Mouse (Mus musculus): ENCODE results near the gene Olfr1346. TPM values are rescaled to one million over a fixed set of nuclear protein-coding genes. Genes with fewer than 3 reads are reported as not detected.
"Not testable (repeated sequence)": the region's sequence is repeated elsewhere in the genome, so short reads cannot be mapped to it uniquely, and the experiment has no call there.

Olfr1346 gene
- total RNA-seq (2021), result not detected
- long read RNA-seq, experiment 1, result 0 reads
- long read RNA-seq, experiment 2, result 0 reads

DNA sequence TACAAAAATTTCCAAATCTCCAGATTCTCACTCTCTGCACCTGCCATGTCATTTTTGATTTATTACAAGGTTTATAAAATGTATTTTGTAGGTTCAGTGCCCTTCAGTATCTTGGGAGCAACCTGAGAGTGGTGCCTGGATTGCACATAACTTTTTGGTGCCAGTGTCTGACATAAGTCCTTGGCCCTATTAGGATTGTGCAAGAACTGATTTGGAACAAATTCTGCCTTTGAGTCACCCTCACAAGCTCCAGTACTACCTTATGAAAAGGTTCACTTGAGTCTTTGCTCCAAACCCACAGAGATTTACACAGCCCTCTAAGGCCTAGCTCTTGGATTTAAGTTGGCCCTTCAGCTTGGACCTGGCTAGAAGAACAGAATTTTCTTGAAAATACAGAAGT lies at the start of gene Olfr1346:
Olfr1346 (plus strand) TSS at position 151 of the 400 bp plus-strand sequence.
- no peak for DNase-seq (ENCODE audit: low spot score in 2 of 2)

DNA sequence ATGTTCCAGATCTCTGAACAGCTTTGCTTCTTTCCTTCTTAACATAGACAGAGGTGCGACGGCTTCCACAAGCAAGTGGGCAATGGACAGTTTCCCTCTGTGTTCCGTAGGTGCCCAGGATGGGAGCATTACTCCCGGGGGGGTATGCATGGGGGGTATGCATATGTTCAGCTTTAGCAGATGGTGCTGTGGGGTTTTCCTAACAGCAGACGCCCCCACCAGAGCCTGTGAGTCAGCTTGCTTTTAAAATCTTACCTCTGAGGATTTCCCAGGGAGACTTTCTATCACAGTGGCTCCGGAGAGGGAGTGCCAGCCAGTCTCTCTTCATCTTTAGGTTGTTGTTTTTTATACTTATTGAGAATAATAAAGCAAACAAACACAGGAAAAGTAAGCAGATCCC lies 47.0 kb upstream of the Olfr1346 start:
- no peak for DNase-seq (ENCODE audit: low spot score in 2 of 2)

DNA sequence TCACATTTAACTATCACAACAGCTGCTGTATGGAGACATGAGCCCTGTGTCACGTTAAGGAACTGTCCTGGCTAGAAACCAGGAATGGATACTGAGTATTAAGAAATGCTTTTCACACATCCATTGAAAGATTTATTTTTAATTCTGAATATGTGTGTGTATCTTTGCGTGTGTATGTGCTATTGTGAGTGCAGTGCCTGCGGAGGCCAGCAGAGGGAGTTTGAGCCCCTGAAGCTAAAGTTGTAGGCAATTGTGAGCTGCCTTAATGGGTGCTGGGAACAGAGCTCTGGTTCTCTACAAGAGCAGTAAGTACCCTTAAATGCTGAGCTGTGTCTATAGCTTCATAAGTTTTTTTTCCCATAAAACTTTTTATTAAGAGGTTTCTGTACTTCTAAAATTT lies 37.5 kb upstream of the Olfr1346 start:
- DNase-seq (ENCODE audit: low spot score in 2 of 2), result no peak

DNA sequence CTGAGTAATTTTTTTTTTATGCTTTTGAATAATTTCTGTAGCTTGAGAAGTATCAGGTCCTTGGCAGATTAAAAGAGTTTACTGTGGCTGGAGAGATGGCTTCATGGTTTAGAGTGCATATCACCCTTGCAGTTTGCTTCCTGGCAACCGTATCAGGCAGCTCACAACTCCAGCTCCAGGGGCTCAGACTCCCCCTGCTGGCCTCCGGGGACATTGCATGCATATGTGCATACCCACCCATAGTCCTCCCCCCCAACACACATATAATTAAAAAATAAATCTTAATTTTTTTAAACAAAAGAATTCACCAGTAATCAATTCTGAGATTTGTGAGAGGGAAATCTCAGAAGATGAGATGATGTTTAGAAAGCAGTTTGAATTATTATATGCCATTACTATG lies 36.6 kb upstream of the Olfr1346 start:
- peak; percentile 17 to 26 for DNase-seq (ENCODE audit: low spot score in 2 of 2)

DNA sequence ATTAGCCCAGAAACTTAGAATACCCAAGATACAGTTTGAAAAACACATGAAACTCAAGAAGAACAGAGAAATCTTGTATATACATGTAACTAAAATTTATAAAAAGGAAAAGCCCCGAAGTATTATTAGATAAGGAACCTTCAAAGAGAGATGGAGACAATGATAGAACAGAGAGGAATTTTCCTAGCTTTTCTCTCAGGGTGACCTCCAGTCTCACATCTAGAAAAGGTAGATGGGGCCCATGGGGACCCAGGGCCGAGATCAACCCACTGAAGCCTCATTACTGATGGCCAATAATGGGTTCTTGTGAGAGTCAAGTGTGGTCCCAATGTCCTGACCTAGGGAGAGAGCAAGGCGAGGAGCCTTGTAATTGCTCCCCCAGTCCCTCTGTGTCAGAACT lies 28.5 kb upstream of the Olfr1346 start, which contains the start of gene Olfr1344:
Olfr1344 (plus strand) TSS at position 301 of the 400 bp plus-strand sequence.
- DNase-seq (ENCODE audit: low spot score in 2 of 2), result no peak

DNA sequence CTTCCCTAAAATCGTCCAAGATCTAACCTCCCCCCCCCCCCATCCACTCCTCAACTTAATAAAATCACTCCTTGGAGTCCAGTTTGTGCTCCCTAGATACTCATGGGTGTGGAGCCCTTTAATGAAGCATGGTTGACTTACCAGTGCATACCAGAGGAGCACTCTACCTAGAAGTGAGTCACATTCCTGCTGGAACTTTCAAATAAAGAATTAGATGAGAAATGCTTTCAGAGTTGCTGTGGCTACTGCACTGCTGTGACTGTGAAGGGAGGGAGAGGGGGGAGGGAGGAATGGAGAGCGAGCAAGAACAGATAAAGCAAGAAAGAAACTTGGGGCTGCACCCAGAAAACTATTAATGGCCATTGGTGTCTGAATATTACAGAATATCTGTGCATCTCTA lies 25.7 kb upstream of the Olfr1346 start:
- no peak for DNase-seq (ENCODE audit: low spot score in 2 of 2)

DNA sequence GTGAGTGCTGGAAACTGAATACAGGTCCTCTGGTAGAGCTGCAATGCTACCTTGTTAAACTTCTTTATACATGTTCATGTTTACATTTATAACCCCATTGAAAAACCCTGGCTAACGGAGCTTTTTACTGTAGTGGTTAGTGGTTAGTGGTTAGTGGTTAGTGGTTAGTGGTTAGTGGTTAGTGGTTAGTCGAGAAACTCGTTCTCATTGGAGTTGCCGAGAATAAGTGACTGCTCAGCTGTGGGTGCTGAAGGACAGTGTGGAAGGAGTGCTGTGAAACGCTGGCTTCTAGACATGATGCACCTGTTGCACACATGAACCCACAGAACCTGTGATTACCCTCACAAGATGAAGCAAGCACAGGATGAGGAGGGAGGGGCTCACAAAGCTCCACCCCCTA lies 19.1 kb upstream of the Olfr1346 start:
- DNase-seq (ENCODE audit: low spot score in 2 of 2), result no peak

DNA sequence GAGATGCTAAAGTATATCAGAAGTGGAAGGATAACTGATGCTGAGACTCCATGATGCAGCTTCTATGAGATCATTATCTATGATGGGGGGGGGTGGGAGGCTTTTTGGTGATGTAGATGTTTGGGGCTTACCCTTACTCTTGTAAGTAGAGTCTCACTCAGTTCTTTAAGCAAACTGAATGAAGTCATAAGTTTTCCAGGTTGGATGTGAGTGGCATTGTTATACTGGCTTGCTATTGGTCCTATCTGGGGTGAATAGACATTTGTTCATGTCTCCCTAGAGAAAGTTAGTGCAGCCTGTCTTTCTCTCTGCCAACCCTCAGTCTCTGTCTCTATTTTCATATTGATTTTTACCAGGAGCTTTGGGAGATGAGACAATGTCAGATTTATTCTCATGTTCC lies 11.0 kb upstream of the Olfr1346 start, which contains the start of gene Olfr1336:
Olfr1336 (plus strand) TSS at position 301 of the 400 bp plus-strand sequence.
- no peak for DNase-seq (ENCODE audit: low spot score in 2 of 2)

DNA sequence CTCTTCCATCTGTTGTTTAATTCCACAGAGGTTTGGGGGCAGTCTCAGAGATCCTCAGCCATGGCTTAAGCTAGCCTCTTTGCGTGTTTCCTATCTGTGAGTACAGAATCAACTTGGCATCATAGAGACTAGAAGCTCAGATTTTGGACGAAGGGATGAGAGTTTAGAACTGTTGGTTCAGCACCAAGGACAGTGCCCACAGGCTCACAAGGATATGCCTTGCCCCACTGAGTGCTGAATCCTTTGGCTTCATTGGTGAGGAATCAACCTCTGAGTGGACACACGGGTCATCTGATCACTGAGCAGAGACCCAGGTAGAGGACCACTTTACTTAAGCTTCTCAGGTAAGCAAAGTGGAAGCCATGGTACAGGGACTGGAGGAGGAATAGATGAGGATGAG lies 10.5 kb upstream of the Olfr1346 start:
- DNase-seq (ENCODE audit: low spot score in 2 of 2), result no peak

DNA sequence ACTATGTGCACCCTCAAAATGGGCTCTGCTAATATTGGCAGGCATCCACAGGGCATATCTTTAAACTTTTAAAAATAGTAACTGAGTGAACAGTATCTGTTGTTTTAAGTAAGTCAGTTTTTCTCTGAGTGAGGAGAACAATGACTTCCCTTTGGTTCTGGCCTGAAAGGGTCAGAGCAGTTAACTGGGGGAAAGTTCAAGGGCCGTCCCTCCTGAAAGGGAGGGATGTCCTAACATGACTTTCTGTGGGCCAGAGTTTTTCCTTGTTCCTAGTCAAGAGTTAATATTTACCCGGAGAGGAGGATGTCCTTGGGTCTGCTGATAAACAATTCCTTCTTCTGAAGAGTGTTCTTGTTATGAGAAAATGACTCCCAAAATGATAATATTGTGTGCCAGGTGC lies 10.7 kb downstream of the Olfr1346 start:
- DNase-seq (ENCODE audit: low spot score in 2 of 2), result not testable (repeated sequence)

DNA sequence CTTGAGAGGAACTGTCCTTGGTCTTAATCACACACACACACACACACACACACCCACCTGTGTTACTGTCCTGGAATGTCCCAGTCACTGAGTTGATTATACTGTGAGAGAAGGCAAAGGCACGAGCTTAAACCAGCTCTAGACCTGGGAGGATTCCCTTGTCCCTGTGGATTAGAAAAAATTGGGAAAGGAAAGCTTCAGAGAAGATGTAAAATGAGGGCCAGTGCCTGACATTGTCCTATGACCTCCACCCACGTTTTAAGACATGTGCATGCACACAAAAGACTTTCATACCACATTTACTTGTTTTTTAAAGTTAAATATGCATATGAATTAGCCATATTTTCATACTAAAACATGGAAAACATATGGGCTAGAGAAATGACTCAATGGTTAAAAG lies 19.9 kb downstream of the Olfr1346 start, which contains the start of gene Olfr5:
Olfr5 (minus strand) TSS at position 101 of the 400 bp plus-strand sequence.
- DNase-seq (ENCODE audit: low spot score in 2 of 2), result no peak

DNA sequence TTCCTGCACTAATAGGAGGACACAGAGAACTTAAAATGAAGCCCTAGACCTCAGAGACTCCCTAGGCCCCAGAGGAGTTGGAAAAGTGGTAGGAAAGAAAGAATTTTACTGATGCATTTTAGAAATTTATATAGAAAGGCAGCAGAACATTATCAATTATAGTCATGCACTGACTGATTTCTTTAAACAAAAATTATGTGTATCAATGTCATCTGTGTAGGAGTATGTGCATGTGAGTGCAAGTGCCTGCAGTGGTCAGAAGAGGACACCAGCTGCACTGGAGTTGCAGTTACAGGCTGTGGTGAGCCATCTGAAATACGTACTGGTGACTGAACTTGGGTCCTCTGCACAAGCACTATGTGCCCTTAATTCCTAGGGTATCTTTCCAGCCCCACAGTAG lies 32.8 kb downstream of the Olfr1346 start, which contains the start of gene Olfr1347:
Olfr1347 (minus strand) TSS at position 101 of the 400 bp plus-strand sequence.
- no peak for DNase-seq (ENCODE audit: low spot score in 2 of 2)

DNA sequence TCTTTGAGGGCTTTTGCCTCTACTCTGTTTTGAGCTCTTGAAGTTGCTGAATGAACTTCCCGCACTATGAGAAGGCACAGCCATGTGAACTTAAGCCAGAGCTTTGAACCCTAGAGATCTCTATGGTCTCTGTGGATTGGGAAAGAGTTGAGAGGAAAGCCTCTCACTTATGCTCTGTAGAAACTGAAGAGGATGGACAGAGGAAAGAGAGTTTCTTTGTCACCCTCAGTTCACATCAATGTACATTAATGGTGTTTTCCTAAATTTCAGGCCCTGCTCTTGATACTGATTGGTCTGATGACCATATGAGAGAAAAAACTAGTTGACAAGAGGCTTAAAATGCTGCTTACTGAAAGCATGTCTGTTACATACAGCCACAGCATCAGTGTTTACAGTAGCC lies 41.7 kb downstream of the Olfr1346 start, which contains the start of gene Olfr1348:
Olfr1348 (minus strand) TSS at position 101 of the 400 bp plus-strand sequence.
- no peak for DNase-seq (ENCODE audit: low spot score in 2 of 2)

DNA sequence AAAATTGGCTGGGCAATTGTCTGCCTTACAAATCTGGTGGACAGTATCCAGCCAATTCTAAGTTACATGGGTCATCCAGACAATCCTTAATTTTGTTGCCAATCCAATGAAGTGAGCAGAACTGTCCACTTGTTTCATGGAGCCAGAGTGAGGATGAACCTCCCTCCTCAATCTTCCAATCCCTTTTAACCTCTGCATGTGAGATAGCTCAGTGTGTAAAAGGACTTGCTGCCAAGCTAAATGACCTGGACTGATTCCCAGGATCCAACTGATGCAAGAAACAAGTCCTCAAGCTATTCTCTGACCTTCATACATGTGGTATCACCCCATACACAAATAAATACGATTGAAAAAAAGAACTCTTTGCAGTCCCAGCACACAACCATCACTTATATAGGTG lies 54.8 kb downstream of the Olfr1346 start:
- DNase-seq (ENCODE audit: low spot score in 2 of 2), result no peak

DNA sequence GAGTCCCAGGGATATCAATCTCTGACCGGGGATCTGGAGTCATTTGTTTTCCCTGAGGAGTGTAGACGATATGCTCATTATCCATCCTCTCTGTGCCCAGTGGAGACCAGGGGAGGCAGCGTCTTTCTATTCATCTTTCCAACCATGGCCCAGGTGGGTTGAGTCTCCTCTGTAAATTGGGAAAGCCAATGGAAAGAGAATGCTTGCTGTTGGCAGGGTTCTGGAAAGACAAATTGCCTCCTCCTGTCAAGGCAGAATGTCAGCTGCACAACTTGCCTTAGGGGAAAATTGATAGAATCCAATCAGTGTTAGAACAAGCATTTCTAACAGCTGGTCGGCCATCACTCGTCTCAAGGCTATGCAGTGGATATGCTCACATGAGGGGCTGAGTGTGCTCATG lies 55.9 kb downstream of the Olfr1346 start, which contains the start of gene Olfr1349:
Olfr1349 (minus strand) TSS at position 101 of the 400 bp plus-strand sequence.
- no peak for DNase-seq (ENCODE audit: low spot score in 2 of 2)

DNA sequence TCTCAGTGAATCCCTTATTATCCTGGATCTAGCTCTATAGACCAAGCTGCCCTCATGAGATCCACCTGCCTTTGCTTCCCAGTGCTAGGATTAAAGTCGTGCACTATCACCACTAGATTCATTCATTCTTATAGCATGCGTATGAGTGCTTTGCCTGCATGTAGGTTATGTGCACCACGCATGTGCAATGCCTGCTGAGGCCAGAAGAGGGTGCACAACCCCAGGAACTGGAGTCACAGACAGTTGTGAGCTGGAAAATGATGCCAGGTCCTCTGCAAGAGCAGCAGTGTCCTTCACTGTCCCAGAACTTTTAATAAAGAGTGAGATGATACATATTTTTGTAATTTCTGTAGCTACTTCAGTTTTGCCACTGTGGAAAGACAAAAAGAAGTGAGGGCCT lies 58.1 kb downstream of the Olfr1346 start:
- no peak for DNase-seq (ENCODE audit: low spot score in 2 of 2)

DNA sequence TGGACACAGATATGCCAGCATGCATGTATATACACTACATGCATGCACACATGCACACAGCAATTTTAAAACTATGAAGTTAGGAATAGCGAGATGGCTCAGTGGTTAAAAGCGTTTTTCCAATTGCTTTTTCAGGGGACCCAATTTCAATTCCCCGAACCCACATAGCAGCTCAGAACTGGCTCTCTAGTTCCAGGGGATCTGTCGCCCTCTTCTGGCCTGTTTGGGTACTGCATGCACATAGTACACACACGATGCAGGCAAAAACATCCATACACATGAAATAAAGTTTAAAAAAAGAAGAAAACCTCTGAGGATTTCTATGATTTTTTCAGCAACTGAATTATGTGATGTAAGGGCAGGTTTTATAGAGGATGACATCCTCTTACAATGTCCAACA lies 59.2 kb downstream of the Olfr1346 start:
- DNase-seq (ENCODE audit: low spot score in 2 of 2), result no peak

Other genes starting within 250 kb of the Olfr1346 start
- not detected for gene Zscan5b, start 244.8 kb upstream of the Olfr1346 start, total RNA-seq (2021)
- not detected for gene Epp13, start 214.4 kb upstream of the Olfr1346 start, total RNA-seq (2021)
- 1 to 10 TPM; 5.1 to 6.3 TPM for gene Zfp667, start 180.5 kb upstream of the Olfr1346 start, total RNA-seq (2021)
- 1 to 10 TPM; 3.1 to 3.3 TPM for gene Zfp583, start 135.8 kb upstream of the Olfr1346 start, total RNA-seq (2021)
- gene Gm3854, start 123.3 kb upstream of the Olfr1346 start, total RNA-seq (2021), result under 1 TPM; 0.53 to 0.80 TPM
- gene Zfp78, start 103.8 kb upstream of the Olfr1346 start, total RNA-seq (2021), result 1 to 10 TPM; 2.1 to 3.3 TPM
- 1 to 10 TPM; 2.1 to 3.3 TPM for gene Zfp28, start 83.8 kb upstream of the Olfr1346 start, total RNA-seq (2021)
- gene Smim17, start 68.4 kb upstream of the Olfr1346 start, total RNA-seq (2021), result under 1 TPM; 0.38 to 0.73 TPM
- gene Gm20715, start 56.8 kb upstream of the Olfr1346 start, total RNA-seq (2021), result not detected
- gene Olfr1344, start 28.4 kb upstream of the Olfr1346 start, total RNA-seq (2021), result not detected
- not detected for gene Olfr1336, start 10.9 kb upstream of the Olfr1346 start, total RNA-seq (2021)
- not detected for gene Olfr5, start 19.8 kb downstream of the Olfr1346 start, total RNA-seq (2021)
- gene Olfr1347, start 32.7 kb downstream of the Olfr1346 start, total RNA-seq (2021), result not detected
- gene Olfr1348, start 41.6 kb downstream of the Olfr1346 start, total RNA-seq (2021), result not detected
- not detected for gene Olfr1349, start 55.8 kb downstream of the Olfr1346 start, total RNA-seq (2021)
- gene Olfr1350, start 97.7 kb downstream of the Olfr1346 start, total RNA-seq (2021), result not detected
- gene Zim1, start 229.3 kb downstream of the Olfr1346 start, total RNA-seq (2021), result 1 to 10 TPM; 1.1 to 3.5 TPM

Data from adrenal gland, adult 18-20 months (tissue).